Mouse (Mus musculus) forebrain, embryonic 10.5 days (tissue): ENCODE data around the gene Rtn4r. TPM values are rescaled to one million over a fixed set of nuclear protein-coding genes. Genes with fewer than 3 reads are reported as not detected.
A peak's percentile ranks its signal among the peaks of the same experiment; 100 is the strongest.

ENCODE experiments used
- DNase-seq: peaks from one replicate; pipeline ENCODE4 v3.0.0-alpha.2; 2017; ENCODE audit warnings: low spot score; ENCODE audit errors: extremely low spot score
- H3K27ac ChIP-seq: fragments of 300-500 bp; sonication (generic); 2 replicates; pipeline ENCODE4 v1.5.1; 2016; ENCODE audit warnings: mild to moderate bottlenecking
- H3K27me3 ChIP-seq: fragments of 300-500 bp; sonication (generic); 2 replicates; pipeline ENCODE4 v1.6.1; 2016; ENCODE audit warnings: mild to moderate bottlenecking; ENCODE audit not compliant: poor library complexity, severe bottlenecking
- H3K36me3 ChIP-seq: fragments of 300-500 bp; sonication (generic); replicated peaks from 2 replicates; pipeline ENCODE4 v1.6.1; 2016; ENCODE audit warnings: mild to moderate bottlenecking, moderate library complexity
- H3K4me1 ChIP-seq: fragments of 300-500 bp; sonication (generic); 2 replicates; pipeline ENCODE4 v1.6.1; 2016
- H3K4me3 ChIP-seq: fragments of 300-500 bp; sonication (generic); 2 replicates; pipeline ENCODE4 v1.5.1; 2016; ENCODE audit warnings: mild to moderate bottlenecking, moderate library complexity
- H3K9me3 ChIP-seq: fragments of 300-500 bp; sonication (generic); 2 replicates; pipeline ENCODE4 v1.6.1; 2016; ENCODE audit warnings: mild to moderate bottlenecking, moderate library complexity
- WGBS: fragments of 180-500 bp; shearing (Covaris S2); methylation state at CpG from one replicate; pipeline ENCODE4 v1.1.7; 2016; 5-methylcytosine and 5-hydroxymethylcytosine counted together
- polyA plus RNA-seq: library from polyadenylated mRNA; unstranded; fragments of >200 nt; fragmentation: Nextera tagmentation; extraction: Ambion mirVana; gene quantifications from 2 replicates; pipeline ENCODE4 v1.2.1, GENCODE M21; 2016

Gene Rtn4r
- polyA plus RNA-seq, 1 experiment from 2014 or later = 1.2 TPM

DNA sequence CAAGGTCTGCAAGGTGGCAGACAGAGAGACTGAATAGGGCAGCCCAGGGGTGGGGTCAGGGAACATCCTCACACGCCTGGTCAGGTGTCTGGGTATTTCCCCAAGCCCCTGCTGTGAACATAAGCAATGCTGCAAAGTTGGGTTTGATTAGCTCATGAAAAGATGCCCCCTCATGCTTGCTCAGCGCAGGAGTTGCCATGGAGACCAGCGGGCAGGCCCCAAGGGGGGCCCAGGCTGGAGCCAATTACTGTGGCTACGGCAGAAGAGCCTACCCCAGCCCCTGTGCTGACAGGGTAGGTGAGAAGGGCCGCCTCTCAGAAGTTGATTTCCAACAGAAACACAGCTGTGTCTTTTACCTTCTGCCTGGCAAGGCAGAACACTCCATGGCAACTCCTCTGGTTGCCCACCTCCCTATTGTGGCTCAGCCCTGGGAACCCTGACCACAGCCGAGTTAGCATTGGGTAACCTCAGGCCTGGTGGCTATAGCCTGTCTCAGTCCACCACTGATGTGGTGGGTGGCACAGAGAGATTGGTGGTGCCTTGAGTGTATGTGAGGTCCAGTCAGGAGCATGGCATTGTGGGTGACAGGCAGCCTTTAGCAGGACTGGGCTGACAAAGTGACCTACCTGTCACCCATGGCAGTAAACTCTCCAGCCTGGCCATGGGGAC, 20.9 kb downstream of the Rtn4r start:
- H3K27ac ChIP-seq = peak overlapping the region; percentile 77
- H3K36me3 ChIP-seq = no peaks in the 10 kb centered on the region
- H3K4me3 ChIP-seq = peak overlapping the region; percentile 15; the same call in 1 of the 2 replicates
- H3K9me3 ChIP-seq = no peaks in the 10 kb centered on the region
- DNase-seq = peak; percentile 66
- 8% methylated on average over 6 of the region's 6 CpGs for WGBS
- peaks cover 58% of the 10 kb centered on the region for H3K4me1 ChIP-seq
- peaks cover 21% of the 10 kb centered on the region for H3K27me3 ChIP-seq

DNA sequence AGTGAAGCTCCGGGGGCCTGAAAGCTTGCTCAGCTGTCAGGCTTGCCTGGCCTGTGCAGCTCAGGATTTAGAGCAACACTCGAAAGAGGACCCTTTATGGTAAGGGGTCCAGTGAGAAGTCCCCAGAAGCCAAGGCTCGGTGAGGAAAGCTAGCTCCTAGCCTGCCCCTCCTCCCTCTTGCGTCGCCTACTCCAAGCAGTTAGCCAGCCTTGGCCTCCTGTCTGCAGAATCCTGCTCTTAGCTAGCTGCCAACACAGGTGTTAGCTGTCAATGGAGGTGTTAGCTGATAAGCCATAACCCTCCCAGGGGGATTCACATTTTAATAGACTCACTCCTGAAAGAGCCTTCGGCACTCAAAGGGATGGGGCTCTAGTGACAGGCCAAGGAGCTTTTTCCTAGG, 21.8 kb downstream of the Rtn4r start:
- H3K36me3 ChIP-seq = no peaks in the 10 kb centered on the region
- H3K4me3 ChIP-seq = no peak overlapping the region
- peaks cover 21% of the 10 kb centered on the region for H3K27me3 ChIP-seq
- H3K27ac ChIP-seq = peak overlapping the region; percentile 77
- H3K9me3 ChIP-seq = no peaks in the 10 kb centered on the region
- DNase-seq = no peak
- 67% methylated on average over 6 of the region's 6 CpGs for WGBS
- peaks cover 65% of the 10 kb centered on the region for H3K4me1 ChIP-seq

DNA sequence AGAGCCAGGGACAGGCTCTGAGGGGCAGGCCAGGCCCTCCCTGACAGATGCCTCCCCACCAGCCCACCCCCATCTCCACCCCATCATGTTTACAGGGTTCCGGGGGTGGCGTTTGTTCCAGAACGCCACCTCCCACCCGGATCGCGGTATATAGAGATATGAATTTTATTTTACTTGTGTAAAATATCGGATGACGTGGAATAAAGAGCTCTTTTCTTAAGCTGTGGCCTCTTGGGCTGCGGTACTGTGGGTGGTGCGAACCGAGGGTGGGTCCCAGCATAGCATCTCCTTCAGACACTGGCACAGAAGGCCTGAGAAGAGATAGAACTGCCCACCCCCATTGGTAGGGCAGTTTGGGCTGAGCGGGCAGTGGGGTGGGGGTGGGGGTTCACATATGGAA, 24.7 kb downstream of the Rtn4r start:
- no peak for DNase-seq
- peaks cover 75% of the 10 kb centered on the region for H3K4me1 ChIP-seq
- H3K27ac ChIP-seq = peak overlapping the region; percentile 62
- 93% methylated on average over 12 of the region's 12 CpGs for WGBS
- H3K4me3 ChIP-seq = no peak overlapping the region
- no peaks in the 10 kb centered on the region for H3K36me3 ChIP-seq
- peaks cover 14% of the 10 kb centered on the region for H3K27me3 ChIP-seq
- no peaks in the 10 kb centered on the region for H3K9me3 ChIP-seq

DNA sequence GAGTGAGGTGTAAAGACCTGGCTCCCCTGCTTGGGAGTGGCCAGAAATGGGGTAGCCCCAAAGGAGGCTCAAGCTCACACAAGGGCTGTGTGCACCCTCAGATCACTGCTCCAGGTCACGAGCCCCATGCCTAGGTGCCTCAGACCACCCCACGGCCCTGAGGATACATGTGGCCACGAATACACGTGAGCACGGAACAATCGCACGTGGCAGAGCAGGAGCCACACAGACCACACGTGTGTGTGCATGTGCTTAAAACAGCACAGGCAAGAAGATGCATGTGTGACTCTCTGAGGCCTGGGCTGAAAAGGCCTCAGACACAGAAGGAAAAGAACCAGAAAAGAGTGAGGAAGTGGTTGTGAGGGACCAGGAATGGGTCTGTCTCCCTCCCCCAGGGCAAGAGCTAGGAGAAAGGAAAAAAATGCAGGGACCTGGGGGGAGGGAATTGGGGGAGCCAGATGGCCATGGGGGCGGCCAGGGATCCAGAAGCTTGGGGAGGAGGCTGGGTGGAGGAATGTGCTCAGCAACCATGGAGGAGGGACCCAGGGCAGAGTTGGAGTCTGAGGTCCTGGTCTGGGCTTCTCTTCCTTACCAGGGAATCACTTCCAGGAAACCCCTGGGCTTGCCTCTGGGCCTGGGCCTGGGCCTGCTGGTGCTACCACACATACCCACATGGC, 25.5 kb downstream of the Rtn4r start:
- H3K4me3 ChIP-seq = no peak overlapping the region
- peaks cover 68% of the 10 kb centered on the region for H3K4me1 ChIP-seq
- 87% methylated on average over 9 of the region's 9 CpGs for WGBS
- DNase-seq = no peak
- no peaks in the 10 kb centered on the region for H3K36me3 ChIP-seq
- no peaks in the 10 kb centered on the region for H3K9me3 ChIP-seq
- H3K27me3 ChIP-seq = peaks cover 10% of the 10 kb centered on the region
- H3K27ac ChIP-seq = peak overlapping the region; percentile 40; the same call in 1 of the 2 replicates

DNA sequence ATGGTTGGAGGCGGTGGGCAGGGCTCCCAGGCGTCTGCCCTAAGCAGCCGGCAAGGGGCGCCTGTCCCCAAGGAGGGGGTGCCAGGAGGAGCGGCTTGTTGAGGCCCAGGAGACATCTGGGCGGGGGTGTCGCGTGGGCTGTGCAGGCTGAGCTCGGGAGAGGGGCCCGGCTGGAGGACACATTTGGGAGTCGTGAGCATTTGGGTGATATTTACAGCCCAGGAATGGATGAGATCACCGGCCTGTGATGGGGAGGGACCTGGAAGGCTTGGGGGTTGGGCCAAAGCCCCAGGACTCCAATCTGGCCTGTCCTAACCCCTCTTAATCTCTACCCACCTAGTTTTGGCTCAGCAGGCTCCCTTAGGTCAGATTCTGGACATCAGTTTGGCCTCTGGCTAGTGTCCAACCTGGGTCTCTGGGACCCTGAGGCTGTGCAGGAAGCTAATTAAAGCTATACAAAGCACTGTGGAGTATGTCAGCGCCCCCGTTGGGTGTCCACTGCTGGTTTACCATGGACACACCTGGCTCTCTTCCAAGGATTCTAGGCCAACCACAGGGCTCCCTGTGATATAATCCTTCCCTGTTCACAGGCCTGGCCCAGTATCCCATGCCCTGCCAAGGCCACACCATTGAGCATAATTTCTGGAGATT, 27.2 kb downstream of the Rtn4r start:
- Histone ChIP-seq H3K27ac (no peak overlapping the region), H3K4me3 (no peak overlapping the region), H3K36me3 (no peaks in the 10 kb centered on the region), H3K4me1 (peaks cover 51% of the 10 kb centered on the region), H3K27me3 (peaks cover 5% of the 10 kb centered on the region), H3K9me3 (no peaks in the 10 kb centered on the region)
- DNase-seq = no peak
- 51% methylated on average over 14 of the region's 14 CpGs for WGBS

DNA sequence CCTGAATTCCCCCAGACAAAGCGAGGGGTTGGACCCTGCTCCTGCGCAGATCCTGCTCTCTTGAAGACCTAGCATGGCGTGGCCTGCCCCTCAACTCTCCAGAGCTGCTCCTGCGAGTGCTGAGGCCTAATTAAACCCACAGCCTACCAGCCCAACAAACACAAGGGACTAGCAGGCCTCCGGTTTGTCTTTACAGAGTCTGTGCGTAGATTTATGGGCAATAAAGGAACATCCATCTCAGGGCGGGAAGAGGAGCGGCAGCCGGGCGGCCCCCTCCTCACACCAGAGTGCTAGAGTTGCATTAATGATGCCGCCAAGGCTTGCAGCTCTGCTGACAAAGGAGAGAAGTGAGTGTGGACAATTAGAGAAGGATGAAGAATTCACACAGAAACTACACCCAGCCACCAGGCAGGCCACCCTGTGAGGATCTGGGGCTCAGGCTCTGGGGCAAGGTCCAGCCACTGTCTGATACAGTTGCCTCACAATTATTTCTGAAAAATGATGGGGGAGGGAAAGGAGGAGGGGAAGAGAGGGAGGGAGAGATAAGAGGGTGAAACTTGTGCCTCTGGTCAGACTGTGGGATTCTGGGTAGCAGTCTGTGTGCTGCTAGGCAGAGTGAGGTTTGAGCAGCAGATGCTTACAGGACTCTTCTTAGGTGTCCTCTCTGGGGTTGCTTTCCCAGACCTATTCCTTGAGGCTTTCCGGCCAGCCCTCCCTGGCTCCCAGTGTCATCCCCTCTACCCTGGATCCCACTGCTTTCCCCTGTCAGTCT, 29.3 kb downstream of the Rtn4r start:
- Histone ChIP-seq H3K27ac (peak overlapping the region; percentile 53; the same call in 1 of the 2 replicates), H3K4me1 (peaks cover 54% of the 10 kb centered on the region), H3K9me3 (no peaks in the 10 kb centered on the region), H3K4me3 (no peak overlapping the region), H3K36me3 (no peaks in the 10 kb centered on the region), H3K27me3 (no peaks in the 10 kb centered on the region; the same call in none of the 2 replicates)
- DNase-seq = no peak
- 76% methylated on average over 12 of the region's 12 CpGs for WGBS

DNA sequence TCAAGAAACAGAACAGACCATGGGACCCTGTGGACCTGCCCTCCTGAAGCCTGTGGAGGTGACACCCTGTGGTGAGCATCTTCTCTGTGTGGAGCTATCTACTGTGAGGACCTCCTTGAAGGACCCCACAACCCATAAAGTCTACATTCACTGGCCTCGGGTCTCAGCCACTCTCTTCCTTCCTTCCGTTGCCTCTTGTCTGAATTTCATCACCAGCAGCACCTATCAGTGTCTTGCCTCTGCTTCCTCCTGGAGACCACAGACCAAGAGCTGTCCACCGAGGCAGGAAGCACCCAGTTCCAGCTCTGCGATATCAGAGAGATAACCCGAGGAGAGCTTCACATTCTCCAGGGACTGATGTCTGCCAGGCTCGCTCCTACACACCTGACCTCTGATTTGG, 31.8 kb downstream of the Rtn4r start:
- Histone ChIP-seq H3K36me3 (no peaks in the 10 kb centered on the region), H3K27me3 (no peaks in the 10 kb centered on the region), H3K27ac (0 out of 2 replicates have a peak overlapping the region, but pooled peaks have one; percentile 12), H3K4me3 (no peak overlapping the region), H3K4me1 (peaks cover 54% of the 10 kb centered on the region), H3K9me3 (no peaks in the 10 kb centered on the region)
- 84% methylated on average over 6 of the region's 6 CpGs for WGBS
- no peak for DNase-seq

DNA sequence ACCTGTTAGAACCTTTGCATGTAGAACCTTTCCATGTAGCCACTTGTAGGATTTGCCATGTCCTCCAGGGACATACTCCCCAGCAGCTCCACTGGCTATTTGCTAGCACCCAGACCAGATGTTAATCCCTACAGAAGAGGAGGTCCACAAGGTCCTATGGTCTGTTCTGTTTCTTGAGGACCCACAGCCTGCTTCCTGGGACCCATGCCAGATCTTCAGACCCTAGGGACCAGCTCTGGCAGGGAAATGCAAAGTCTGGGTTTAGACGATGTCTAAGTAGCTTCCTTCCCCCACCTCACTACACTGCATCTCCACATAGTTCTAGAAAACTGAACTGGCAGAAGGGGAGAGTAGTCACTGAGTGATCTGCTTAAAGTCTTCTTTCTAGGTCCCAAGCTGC, 32.3 kb downstream of the Rtn4r start:
- Histone ChIP-seq H3K4me3 (no peak overlapping the region), H3K27me3 (no peaks in the 10 kb centered on the region), H3K4me1 (peaks cover 53% of the 10 kb centered on the region), H3K9me3 (no peaks in the 10 kb centered on the region), H3K36me3 (no peaks in the 10 kb centered on the region), H3K27ac (peak overlapping the region; percentile 42; the same call in 1 of the 2 replicates)
- WGBS = 93% methylated on average over 1 of the region's 1 CpGs
- no peak for DNase-seq

DNA sequence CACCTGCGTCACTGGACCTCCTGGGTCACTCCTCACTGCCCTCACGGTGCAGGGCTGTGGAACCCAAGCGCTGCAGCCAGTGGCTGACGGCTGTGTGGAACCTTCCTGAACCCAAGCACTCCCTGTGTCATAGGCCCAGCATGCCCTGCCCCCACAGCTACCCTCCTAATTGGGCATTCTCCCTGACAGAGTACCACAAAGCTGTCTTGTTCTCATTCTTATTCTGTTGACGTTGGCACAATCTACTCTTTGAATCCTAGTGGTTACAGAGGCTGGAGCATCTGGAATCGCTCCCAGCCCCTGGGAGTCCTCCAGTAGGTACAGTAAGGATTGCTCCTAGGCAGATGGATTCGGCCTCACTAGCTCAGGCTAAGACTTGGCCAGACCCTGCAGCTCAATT, 33.1 kb downstream of the Rtn4r start:
- Histone ChIP-seq H3K27ac (peak overlapping the region; percentile 42; the same call in 1 of the 2 replicates), H3K36me3 (no peaks in the 10 kb centered on the region), H3K4me1 (peaks cover 53% of the 10 kb centered on the region), H3K9me3 (no peaks in the 10 kb centered on the region), H3K27me3 (no peaks in the 10 kb centered on the region), H3K4me3 (no peak overlapping the region)
- 64% methylated on average over 7 of the region's 7 CpGs for WGBS
- DNase-seq = no peak

DNA sequence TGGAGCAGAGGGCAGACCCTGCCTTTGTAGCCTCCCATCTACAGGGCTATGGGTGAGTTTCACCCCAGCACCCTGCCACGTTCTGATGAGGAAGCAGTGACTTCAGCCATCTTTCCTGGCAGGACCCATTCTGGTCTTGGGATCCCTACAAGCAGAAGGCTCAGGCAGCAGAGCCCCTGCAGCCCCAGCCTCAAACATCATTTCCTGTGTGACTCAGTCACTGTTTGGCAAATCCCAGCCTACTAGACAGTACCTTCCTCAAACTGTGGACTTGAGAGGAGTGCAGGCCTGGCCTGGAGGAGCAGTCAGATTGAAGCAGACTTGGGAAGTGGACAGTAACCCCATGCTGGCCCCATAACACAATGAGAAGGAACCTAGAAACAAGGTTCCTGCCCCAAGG, 33.7 kb downstream of the Rtn4r start:
- Histone ChIP-seq H3K4me1 (peaks cover 51% of the 10 kb centered on the region), H3K9me3 (no peaks in the 10 kb centered on the region), H3K27me3 (no peaks in the 10 kb centered on the region), H3K4me3 (no peak overlapping the region), H3K36me3 (no peaks in the 10 kb centered on the region), H3K27ac (peak overlapping the region; percentile 42; the same call in 1 of the 2 replicates)
- no peak for DNase-seq
- WGBS = 70% methylated on average over 1 of the region's 1 CpGs

DNA sequence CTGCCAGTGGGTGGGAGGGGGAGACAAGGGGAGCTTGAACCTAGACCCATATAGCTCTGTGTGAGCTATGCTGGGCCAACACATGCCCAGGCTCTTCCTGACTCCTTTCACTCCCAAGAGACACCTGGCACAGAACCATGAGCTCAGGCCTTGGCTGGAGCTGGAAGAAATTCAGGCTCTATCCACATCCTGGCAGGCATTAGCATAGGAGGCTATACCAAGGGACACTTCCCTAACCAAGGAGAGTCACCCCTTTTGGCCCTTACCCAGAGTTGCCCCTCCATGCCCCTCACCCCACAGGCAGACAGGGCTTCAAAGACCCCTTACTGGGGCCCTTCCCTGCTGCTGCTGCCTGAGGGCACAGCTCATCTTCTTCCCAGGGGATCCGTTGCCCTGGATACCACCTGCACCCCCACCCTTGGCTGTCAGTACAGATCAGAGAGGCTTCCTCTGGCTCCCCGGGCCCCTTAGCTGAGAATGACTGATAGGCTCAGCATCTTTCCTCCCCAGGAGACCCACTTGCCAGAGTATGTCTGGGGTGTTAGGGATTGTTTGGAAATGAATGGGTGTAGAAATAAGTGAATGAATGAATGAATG, 37.3 kb downstream of the Rtn4r start:
- H3K36me3 ChIP-seq = no peaks in the 10 kb centered on the region
- 20% methylated on average over 2 of the region's 2 CpGs for WGBS
- H3K9me3 ChIP-seq = no peaks in the 10 kb centered on the region
- H3K27me3 ChIP-seq = no peaks in the 10 kb centered on the region
- no peak for DNase-seq
- no peak overlapping the region for H3K4me3 ChIP-seq
- H3K4me1 ChIP-seq = peaks cover 41% of the 10 kb centered on the region
- no peak overlapping the region for H3K27ac ChIP-seq

DNA sequence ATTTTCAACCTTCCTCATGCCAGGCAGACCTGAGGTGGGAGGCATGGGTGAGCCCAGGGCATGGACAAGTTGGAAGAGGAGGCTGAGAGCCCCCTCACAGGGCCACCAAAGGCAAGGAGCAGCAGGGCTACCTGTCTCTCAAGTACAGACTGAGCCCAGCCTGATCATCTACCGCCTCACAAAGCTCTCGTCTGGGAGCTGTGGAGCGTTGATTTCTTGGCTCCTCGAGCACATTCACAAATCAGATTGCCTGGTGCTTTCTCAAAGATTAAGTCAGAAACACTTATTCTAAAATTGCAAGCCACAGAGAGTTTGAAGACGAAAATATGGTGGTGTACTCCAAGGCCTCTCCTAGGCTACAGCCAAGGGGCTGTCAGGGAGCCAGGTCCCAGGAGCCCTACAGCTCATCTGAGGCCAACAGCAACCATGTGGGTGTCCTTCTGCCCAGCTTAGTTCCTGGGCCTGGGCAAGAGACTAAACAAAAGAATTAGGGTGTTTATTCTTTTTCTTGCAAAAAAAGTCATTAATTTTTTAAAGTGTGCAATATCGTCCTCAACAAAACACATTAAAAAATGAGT, 39.3 kb downstream of the Rtn4r start:
- Histone ChIP-seq H3K36me3 (no peaks in the 10 kb centered on the region), H3K9me3 (no peaks in the 10 kb centered on the region), H3K4me3 (no peak overlapping the region), H3K27me3 (no peaks in the 10 kb centered on the region), H3K4me1 (peaks cover 25% of the 10 kb centered on the region), H3K27ac (no peak overlapping the region)
- 86% methylated on average over 6 of the region's 6 CpGs for WGBS
- no peak for DNase-seq
